Mouse (Mus musculus) adipocyte (in vitro differentiated cells): ENCODE results near the gene Trappc11.

Source experiments
- DNase-seq: peaks from one replicate; pipeline ENCODE4 v3.0.0-alpha.2; 2016; ENCODE audit warnings: low spot score

The Trappc11 gene

GRCm38 (mm10) chr8:47533344-47534125, at the start of gene Trappc11, which contains the start of gene Rwdd4a:
Trappc11 (minus strand) TSS chr8:47533470.
Rwdd4a (plus strand) TSS chr8:47533664.
- DNase-seq = peak; percentile 99

- DNase-seq = no peak
Measured at GRCm38 (mm10) chr8:47581454-47581853, 48.2 kb upstream of the Trappc11 start.

GRCm38 (mm10) chr8:47573482-47573881, 40.2 kb upstream of the Trappc11 start:
- DNase-seq = no peak

DNA sequence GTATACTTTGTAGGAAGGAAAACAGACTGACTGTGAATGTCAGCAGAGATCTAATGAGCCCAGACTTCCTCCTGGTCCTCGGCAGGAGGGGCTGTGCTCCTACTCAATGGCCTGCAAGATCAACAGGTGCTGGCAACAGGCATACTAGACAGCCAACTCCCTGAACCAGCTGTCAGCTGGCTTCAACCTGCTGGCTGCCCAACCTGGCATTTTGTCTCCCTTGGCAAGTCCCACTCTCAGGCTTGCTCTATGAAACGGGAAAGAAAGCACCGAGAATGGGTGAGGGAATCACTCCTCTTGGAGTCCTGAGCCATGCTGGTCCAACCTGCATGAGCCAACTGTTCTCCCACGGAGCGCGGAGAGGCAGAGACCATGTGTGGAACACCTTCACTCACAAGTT, 36.9 kb upstream of the Trappc11 start:
- DNase-seq = no peak

DNA sequence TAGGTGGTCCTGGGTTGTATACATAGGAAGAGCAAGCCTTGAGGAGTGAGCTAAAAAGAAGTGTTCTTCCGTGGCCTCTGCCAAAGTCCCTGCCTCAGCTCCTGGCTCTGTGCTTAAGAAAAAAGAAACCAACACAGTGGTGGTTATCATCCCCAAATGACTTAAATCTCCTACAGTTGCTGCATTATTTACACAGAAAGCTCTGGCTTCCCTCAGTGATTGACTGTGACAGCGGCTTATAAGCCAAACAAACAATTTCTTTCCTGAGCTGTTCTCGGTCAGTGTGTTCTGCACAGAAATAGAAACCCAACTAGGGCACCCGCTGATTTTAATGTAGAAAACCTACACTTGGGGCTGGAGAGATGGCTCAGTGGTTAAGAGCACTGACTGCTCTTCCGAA, 34.8 kb upstream of the Trappc11 start:
- DNase-seq = no peak

- no peak for DNase-seq
Measured at GRCm38 (mm10) chr8:47566551-47566950, 33.3 kb upstream of the Trappc11 start.

DNA sequence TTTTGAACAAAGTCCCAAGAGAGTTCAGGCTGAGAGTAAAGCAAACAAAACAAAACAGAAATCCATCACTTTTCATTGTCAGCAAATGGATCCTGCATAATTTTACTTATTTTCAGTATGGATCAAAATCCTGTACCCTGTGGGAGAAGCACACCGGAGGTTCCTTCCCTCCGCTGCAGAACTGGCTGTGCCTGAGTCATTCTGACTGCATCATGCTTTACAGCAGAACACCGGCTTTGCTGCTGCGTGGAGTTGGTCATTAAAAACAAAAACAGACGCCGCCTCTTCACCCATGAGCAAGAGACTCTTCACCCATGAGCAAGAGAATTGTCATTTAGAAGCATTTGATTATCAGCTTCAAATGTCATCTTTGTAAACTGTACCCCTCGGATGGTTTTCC, 27.5 kb upstream of the Trappc11 start:
- peak; percentile 12 for DNase-seq

GRCm38 (mm10) chr8:47558274-47558673, 25.0 kb upstream of the Trappc11 start:
- no peak for DNase-seq

DNA sequence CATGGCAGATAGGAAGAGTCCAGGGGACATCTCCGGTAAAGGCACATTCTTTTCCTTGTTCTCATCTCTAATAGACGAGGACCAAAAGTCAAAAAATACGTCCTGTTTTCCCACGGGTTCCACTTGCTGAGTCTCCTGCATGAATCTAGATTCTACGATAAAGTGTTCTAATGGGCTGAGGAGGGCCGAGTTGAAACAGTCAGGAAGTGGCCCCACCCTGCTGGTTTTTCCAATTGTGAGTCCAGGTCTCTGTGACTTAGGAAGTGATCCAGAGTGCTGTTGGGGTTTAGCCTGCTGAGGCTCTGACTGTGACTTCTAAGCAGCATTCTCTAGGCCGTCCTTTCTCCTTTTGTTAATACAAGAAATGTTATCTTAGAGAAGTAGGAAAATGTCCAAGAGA, 23.2 kb upstream of the Trappc11 start:
- DNase-seq = no peak

DNA sequence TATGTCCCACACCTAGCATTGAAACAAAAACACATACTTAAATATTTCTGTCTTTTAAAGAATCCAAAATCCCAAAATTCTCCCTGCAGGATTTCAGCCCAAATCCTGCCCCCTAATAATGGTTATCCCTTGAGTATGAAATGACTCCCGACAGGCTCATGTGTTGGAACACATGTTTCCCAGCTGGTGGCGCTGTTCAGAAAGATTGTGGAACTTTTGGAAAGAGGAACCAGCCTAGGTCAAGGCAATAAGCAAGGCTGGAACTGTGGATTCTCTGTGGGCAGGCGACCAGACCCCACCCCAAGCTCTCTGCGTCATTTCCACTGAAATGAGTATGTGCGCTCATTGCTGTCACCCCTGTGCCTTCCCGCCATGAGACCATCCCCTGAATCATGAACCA, 20.3 kb upstream of the Trappc11 start:
- DNase-seq = peak; percentile 12

- no peak for DNase-seq
Measured at GRCm38 (mm10) chr8:47547102-47547501, 13.8 kb upstream of the Trappc11 start.

DNA sequence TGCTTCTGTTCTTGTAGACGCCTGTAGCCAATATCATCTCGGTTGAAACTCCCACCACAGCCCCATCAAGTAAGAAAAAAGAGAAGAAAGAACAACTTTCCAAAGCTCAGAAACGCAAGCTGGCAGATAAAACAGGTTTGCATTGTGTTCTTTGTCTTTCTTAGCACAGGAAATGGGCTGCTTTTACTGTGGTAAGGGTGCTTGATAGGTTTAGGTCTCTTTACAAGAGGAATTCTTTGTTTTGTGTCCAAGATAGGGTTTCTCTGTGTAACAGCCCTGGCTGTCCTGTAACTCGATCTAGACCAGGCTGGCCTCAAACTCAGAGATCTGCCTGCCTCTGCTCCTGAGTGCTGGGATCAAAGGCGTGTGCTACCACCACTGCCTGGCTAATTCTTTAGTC, 10.8 kb upstream of the Trappc11 start:
- no peak for DNase-seq

GRCm38 (mm10) chr8:47542746-47543145, 9.5 kb upstream of the Trappc11 start:
- DNase-seq = no peak

- DNase-seq = no peak
Measured at GRCm38 (mm10) chr8:47538323-47538722, 5.1 kb upstream of the Trappc11 start.

DNA sequence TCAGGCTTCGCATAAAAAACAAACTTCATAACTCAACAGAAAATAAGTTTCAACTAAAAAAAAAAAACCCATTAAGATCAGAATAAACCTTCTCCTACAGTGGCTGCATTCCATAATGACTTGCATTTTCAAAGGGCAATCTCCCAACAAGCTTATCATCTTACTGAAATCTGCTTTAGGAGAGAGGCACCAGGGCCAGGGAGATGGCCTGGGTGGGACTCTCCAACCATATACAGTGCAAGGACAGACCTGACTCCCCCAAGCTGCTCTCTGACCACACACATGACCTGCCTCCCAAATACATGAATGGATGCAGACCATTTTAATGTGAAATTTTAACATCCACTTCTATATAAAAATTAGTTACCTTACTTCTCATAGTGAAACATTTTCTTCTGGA, 5.2 kb downstream of the Trappc11 start:
- DNase-seq = no peak

DNA sequence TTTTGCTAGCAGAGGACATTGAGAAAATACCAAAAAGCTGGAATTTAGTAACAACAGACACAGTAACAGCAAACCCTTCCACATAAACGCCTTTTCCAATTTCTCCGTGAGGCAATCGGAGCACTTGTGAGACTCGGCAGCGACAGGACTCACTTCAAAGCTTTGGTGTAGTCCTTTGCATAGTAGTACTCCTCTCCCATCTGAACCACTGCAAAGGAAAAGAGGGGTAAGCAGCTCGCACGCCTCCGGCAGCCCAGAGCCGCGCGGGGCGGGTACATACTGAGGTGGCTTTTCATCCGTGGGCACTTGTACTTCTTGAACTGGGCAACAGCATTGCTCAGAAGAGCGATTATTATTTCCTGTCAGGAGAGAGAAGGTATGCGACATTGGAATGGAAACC, 19.7 kb downstream of the Trappc11 start:
- DNase-seq = no peak

GRCm38 (mm10) chr8:47510930-47511329, 22.3 kb downstream of the Trappc11 start:
- DNase-seq = no peak

GRCm38 (mm10) chr8:47505431-47505830, 27.8 kb downstream of the Trappc11 start:
- DNase-seq = no peak

DNA sequence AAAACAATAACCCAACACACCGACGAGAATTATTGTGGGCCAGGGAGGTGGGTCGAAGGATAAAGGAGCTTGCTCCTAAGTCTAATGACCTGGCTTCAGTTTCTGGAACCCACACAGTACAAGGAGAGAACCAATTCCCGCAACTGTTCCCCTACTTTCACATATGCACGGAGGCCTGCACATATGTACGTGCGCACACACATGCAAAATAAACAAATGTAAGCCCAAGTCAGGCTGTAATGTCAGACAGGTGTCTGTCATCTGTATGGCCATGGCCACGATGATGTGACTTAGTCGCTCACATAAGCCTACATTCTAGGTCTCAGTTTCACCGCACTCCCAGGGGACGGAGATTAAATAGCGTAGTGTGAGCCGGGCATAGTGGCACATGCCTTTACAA, 30.7 kb downstream of the Trappc11 start:
- DNase-seq = no peak

GRCm38 (mm10) chr8:47501994-47502393, 31.3 kb downstream of the Trappc11 start:
- DNase-seq = no peak

DNA sequence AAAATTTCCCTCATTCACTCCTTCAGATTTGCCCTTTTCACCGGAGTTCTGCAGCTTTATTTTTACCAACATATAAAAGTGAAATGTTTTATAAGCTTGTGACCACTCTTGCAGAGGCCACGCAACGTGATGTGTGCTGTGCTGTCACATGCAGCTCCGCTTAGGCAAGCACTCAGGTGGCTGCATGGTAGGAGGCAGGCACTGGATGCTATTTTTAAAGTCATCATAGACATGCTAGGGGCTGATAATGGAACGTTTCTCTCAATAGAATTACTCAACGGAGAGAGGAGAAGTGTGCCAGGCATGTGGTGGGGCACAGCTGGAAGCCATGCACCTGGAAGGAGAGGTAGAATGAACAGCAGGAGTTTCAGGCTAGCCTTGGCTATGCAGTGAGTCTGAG, 37.8 kb downstream of the Trappc11 start:
- DNase-seq = no peak

DNA sequence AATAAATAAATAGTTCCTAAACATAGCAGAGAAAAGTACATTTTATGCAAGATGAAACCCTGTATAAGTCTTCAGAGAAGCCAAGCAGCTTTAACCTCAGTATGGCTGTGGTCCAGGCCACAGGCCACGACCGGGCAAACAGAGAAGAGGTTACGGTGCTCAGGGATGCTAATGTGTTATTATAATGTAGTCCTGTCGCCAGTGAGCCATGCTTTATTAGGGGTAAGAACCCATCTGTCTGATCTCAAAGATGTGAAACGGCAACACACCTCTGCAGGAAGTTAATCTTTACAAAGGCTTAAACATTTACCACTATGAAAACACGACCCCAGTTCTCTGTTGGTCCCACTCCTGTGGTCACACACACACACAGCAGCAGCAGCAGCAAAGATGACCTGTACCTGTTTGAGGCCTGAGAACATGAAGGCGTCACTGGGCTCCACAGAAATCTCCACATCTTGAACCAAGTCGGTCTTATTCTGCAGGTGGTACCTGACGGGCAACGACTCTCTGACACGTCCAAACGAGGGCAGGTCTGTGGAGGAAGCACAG, 38.6 kb downstream of the Trappc11 start:
- no peak for DNase-seq

DNA sequence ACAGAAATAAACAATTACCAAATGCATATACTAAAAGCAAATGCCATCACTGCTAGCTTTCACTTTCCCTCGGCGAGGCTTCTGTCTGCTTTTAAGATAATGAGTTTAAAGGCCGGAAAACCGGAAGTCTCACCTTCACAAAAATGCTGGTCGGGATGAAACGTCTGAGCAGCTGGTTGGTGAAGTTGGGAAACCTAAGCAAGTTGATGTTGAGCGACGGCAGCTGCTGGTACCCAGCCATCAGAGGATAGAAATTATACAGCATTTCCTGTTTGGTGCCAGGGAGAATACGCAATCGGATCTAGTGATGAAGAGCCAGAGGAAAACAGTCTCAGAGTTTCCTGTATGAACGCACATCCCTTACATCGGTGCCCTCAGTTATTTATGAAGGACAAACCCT, 40.2 kb downstream of the Trappc11 start:
- DNase-seq = no peak

GRCm38 (mm10) chr8:47487231-47487630, 46.0 kb downstream of the Trappc11 start:
- DNase-seq = no peak
